Mouse (Mus musculus) frontal cortex, postnatal 14 days (tissue): ENCODE measurements at regions not wholly inside any gene's neighbourhood (a gene's known extent, or its start where the extent isn't known, plus 50 kb on each side); places are given as distances from the start of the nearest gene placed in this dataset.
"Not testable (repeated sequence)": the region's sequence is repeated elsewhere in the genome, so short reads cannot be mapped to it uniquely, and the experiment has no call there.

Experiments
- DNase-seq, 2 experiments: peaks; one replicate each; pipeline ENCODE4 v3.0.0; 2022; ENCODE audit warnings: low spot score in 2 of 2

DNA sequence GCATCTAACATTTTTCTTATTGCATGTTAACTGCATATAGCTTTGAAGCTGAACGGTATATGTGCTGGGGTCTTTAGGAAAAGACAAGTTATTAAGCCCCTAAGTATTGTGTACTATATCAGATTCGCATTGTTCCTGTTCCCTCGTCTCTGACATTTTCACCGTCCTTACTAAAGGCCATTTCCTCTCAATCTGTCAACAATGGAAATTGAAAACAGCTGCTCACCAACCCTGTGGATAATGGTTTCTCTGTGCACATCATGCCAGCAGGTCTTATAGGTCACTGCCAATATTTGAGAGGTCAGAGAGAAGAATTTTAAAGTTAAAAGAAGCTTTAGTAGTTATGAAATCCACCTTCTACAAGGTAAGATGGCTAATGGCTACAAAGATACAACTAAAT is 797.4 kb upstream of the Impad1 start:
- DNase-seq: no peak

DNA sequence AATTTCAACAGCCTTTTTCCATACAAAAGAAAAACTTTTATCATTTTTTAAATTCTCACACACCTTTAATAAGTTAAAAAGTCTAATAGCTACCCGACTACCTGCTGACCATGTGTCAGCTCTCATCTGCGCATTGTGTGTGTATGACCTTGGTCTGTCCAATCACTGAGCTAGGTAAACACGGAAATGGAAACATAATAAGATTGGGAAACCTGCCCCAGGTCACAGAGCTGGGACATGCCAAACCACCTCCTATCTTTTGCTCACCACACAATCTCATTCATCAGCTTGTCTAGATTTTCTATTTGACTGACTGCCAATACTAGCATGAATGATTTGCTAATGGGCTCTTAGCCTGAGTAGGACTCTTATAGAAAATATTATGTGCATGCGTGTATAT is 794.3 kb upstream of the Impad1 start:
- no peak for DNase-seq

DNA sequence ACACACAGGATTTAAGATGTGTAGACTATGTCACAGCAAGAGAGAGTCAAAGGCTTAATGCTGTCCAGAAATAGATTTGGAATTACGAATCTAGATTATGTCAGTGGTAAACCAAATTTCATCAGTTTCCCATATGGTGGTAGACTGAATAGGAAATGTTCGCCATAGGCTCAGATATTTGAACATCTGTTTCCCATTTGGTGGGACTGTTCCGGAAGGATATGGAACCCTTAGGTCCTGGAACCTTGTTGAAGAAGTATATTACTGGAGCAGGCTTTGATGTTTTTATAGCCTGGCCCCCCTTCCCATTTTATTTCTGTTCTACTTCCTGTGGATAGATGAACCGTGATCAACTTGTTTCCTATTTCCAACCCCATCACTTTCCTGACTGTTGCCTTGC is 792.0 kb upstream of the Impad1 start:
- DNase-seq: no peak

DNA sequence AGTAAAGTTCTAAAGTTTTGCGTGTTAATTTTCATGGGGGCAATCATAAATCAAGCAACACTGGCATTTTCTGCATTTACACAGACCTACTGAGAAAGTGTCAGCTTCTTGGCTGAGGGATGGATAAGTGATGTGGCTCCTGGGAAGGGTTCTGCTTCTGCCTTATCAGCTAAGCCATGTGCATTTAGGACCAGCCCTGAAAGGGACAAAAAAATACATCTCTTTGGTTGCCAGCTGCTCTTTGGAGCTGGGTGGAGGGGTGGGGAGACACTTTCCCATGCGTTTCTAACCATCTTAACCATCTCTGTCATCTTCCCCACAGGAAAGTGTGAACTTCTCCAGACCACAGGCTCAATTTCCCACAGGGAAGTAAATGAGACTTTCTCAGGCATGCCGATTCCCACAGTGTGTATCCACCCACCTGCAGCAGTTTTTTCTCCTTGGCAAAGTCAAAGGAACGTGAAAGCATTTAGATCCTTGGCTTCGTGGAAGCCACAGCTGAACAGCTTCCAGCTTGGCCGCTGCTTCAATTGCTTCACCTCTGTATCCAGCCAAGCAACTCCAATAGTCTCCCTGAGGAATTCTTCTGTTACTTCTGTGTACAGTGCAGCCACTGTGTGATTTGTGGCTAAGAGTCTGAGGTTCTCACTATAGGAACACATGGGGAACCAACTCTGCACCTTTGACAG is 791.0 kb upstream of the Impad1 start:
- peak in 1 of 2 experiments; percentile 6 for DNase-seq

DNA sequence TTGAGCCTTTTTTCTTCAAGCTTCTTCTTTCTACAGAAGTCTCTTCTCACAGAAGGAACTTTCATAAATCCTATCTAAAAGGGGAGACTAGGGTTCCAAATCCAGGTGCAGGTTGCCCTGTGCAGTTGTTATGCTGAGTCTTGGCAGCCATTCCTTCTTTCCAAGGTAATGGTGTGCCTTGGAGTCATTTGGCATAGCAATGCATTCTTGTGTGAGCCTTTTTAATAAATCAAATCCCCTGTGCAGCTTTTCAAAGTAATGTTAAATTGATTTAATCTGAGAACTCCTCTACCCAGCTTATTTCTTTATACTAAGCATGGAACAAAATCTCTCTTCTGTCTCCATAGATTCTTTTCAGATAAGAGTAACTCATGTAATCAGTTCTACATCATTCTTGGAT is 774.9 kb upstream of the Impad1 start:
- DNase-seq: no peak

DNA sequence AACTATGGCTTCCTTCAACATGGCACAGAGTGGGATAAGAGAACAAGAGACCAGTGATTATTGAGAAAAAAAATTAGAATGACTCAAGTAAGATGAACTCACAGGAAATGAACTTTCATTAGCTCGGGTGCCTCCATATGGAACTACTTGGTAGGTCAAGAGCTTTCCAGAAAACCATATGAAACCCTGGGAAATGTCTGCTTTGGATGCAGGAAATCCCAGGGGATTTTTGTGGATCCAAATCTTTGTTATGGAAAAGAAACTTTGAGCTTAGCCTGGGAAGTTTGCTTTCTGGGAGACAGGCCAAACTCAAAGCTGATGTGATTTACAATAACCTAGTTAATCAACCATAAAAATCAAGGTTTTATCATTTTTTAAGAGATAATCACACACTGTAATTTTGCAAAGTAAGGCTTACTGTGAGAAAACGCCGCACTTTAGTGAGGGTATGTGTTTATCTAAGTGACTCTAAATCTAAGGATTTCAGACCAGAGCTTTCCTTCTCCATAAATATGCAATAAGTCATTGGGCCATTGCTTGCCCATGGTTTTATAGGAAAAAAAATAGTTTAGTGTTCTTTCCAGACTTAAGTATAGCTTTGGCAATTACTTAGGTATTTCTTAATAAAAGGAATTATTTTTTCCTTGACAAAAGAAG is 767.0 kb upstream of the Impad1 start:
- no peak for DNase-seq

DNA sequence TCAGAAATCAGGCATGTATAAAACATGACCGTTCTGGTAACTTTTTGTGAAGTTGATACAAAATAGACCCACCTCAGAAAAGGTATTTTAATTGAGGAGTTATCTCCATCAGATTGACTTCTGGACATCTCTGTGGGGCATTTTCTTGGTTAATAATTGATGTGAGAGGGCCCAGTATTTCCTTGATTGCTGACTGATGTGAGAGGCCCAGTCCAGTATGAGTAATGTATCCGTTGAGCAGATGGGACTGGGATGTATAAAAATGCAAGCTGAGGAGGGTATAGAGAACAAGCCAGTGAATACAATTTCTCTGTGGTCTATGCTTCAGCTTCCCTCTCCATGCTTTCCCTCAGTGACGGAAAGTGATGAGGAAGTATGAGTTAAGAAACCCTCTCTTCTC is 747.0 kb upstream of the Impad1 start:
- DNase-seq: no peak

DNA sequence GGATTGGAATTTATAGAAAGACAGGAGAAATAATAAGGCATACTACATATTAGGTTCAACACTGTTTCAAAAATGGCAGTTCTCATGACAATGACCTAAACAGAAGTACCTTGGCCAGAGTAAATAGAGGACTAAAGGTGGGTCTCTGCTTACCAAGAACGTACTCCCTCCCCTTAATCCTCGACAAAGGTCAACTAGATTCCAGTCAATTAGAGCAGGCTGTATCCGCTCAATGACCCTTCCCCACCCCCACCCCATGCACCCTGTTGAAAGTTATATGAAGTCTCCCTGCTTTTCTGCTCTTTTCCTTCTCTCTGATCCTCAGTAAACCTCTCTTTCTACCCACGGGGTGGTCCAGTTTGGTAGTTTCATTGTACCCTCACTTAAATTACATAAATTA is 737.3 kb upstream of the Impad1 start:
- no peak for DNase-seq

DNA sequence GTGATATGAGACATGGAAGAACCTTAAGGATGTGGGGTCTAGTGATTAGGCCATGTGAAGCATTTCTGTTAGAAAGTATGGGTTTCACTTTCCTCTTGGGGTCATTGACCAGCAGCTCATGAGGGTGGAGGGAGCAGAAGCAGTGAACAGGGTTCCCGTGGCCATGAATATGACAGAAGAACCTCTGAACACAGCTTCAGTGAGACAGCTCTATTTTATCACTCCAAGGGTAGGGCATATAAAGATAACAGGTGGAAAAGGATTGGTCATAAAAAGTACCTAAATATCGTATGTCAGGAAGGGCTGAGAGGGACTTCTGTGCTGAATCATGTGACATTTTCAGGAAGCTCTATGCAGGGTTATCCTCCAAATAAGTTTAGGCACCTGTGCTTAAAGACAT is 725.4 kb upstream of the Impad1 start:
- no peak for DNase-seq

DNA sequence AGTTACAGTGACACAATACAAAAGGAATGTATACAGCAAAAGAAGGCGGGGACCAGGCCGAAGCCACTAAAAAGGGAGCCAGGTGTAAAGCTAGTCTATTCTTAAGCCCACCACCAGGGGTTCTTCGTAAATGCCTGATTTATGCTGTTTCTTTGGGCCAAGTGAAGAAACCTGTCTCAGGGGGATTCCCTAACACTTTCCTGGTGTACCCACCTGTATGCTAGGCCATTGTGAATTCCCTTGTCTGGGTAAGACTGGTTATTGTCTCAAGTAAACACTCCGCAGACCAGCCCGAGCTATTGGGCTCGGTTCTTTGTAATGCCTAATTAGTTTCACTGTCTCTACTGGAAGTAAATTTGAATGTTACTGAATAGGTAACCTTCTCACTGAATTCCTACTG is 722.3 kb upstream of the Impad1 start:
- DNase-seq: not testable (repeated sequence)

DNA sequence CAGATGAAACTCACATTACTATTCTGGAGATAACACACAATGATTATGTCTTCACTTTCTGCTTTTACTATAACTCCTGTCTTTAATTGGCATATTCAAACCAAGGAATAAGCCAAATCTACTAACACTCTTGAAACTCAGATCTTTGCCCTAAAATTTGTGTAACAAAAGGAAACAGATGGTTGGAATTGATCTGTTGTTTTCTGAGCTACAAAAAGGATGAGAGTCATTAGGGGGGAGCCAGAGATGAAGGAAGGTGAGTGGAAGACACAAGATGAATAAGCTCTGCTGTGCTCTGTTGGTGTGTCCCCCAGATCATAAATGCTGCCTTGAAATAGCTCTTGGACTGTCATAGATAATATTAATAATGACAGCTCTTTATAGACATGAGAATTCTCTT is 718.6 kb upstream of the Impad1 start:
- DNase-seq: no peak

DNA sequence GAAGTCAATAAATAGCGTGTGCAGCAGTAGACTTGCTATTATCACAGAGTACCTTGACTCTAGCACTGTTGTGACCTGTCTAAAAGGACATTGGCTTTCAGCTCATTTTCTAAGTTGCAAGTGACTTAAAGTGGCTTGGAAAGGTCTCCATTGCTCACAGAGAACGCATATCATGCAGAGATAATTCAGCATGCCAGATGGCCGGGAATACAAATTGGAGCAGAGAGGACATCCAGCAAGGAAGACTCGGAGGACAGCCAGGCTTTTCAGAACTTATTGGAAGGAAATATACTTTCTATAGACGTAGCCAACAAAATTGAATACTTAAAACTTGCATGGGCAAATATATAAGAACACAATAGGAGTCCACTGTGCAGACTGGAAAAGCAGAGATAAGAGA is 716.2 kb upstream of the Impad1 start:
- DNase-seq: no peak

DNA sequence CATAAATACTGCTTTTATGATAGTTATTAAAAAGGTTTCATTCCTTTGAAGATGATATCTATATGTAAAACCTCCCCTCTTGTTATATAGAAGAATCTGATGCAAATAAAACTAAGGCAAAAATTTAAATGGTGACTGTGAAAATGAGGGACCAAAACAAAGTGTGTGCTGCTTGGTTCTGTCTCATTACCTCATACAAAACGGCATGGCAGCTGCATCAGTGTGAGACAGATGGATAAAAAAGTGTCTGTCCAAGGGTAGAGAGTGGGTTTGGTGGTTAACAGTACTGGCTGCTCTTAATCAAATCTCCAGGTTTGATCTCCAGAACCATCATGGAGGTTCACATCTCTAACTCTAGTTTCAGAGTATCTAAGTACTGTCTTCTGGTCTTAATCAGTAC is 701.9 kb upstream of the Impad1 start:
- DNase-seq: no peak

DNA sequence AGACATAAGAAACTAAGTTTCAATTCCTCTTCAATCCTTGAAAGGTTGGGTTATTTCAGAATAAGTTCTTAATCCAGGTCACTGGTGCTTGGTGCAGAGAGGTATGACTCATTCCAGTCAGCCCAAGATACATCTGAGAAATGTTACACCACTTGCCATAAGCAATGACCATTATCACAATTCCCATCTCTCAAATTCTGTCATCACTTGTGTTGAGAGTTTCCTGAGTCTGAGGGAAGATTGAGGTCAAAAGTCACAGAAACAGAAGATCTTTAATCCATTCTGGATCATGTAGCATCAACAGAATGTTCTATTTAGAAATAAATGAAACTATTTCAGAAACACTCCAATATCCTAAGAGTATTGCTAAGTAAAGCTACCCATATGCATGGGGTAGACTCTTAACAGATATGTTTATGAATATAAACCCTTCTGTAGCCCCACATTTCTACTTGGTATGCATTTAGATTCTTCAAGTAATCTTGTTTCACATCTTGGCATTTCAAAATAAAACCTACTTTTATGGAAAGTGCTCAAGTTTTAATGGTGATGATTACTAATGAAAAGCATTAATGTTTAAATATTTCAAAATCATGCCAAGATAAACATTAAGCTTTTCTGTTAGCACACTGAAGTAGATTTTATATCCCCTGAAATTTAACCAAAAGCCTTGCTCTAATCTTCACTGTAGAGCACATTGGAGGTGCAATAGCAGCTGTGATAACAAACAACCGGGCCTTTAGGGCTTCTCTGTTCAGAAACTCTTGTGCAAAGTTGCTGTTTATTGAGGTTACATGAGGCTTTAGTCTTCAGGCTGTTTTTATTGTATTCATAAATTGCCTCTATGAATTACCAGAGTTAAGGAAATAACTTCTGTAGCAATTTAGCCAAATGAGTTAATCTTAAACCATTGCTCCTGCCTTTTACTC is 701.2 kb upstream of the Impad1 start:
- no peak for DNase-seq

DNA sequence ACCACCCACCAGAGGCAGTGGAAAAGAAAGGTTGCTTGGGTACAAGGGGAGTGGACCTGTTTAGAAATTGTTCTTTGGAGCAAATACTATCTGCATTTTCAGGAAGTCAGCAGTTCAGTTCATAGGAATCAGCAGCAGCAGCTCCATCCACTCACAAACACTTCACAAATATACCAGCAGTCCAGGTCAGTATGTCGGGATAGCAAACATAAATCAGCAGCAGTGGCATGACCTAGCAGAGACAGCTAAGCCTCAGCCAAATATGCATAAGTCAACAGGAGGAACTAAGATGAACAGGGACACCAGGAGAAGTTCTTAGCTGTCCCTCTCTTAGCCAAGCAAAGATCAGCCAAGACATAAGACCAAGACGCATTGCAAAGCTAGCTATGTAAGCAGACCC is 693.6 kb upstream of the Impad1 start:
- no peak for DNase-seq

DNA sequence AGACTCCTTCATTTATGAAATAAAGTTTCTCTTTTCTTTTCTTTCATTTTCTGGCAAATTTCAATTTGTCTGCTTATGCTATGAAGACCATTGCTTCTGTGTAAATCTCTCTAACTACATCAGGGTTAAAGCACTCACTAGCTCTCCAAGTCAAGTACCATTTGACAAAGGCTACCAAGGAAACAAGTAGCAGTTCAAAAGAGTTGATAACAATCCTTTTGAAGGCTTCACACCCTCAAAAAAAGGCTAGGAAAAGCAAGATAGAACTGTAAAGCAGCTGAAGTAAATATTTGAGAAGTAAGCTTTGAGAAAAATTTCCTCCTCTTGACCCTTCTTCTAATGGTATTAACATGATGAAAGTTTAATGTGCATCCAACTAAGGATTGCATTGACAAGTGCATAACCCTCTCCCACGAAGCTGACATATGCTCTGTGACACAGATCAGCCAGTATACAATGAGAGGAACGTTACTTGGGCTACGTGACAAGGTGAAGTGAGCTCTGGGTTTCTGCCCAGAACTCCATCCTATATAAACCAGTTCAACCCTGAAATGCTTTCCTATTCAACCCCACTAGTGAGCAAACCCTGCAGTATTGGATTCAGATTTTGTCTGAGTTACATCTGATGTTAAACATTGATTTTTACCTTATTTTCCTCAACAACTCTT is 678.9 kb upstream of the Impad1 start:
- DNase-seq: no peak

DNA sequence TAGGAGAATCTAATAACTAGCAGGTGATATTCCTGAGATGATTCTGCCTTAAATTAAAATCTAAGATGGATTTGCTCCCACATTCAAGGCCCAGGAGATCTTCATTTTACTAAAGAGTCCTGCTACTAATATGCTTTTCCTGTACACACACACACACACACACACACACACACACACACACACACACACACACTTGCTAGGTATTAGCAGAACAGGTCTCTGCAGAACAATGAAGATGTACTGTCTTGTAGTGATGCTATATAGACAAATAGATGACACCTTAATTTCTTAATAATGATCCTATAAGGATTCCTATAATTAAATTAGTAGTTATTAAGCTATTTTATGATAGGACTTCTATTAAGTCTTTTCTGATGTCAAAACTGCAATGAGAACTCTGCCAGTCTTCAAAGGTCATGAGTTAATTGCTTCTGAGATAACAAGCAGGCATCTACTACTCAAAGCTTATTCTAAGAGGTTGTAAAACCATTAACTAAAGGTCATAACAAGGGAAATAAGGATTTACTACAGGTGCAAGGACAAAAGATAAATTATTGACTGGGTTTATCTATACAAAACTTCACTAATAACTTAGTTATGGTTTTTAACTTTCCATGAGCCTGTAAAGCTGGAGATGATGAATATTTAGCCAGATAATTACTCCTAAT is 666.0 kb upstream of the Impad1 start:
- DNase-seq: no peak

DNA sequence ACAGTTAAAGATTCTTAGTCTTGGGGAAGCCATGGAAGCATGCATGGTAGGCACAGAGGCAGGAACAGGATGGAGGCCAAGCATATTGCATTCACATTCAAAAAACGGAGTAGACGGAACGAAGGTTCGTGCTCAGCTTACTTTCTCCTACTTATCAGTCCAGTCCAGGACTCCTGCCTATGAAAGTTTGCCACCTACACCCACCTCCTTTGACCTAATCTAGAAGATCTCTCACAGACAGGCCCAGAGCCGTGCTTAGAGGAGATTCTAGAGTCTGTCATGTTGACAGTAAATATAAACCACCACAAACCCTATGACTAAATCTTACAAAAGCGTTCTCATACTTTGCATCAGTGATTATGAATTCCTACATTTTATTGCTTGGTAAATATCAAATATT is 657.3 kb upstream of the Impad1 start:
- DNase-seq: no peak

DNA sequence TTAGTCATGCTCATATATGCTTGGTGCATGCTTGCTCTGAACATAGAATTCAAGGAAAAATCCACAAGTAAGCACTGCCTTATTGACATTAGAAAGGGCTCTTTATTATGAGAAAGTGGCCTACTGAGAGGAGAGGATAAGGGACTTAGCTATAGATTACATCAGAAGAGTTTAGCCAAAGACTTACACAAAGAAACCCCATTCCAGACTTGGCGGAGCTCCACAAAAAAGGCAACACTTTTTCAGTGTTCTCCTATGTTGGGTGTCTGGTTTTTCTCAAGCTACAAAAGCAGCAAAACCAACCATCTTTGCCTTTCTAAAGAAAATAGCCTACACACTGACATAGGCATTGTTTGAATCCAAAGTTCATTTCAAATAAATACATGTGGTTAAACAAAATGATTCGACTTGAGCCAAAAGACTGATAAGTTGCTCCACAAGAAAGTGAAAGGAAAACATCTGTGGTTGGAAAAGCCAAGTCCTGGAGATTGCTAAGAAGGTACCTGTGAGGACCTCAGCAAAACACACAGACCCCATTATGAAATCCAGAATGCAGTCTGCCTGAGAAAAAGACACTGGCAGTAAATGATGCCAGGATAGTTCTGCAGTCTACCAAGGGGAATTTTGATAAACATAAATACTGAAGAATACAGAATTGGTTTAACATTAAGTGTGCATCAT is 648.3 kb upstream of the Impad1 start:
- DNase-seq: no peak

DNA sequence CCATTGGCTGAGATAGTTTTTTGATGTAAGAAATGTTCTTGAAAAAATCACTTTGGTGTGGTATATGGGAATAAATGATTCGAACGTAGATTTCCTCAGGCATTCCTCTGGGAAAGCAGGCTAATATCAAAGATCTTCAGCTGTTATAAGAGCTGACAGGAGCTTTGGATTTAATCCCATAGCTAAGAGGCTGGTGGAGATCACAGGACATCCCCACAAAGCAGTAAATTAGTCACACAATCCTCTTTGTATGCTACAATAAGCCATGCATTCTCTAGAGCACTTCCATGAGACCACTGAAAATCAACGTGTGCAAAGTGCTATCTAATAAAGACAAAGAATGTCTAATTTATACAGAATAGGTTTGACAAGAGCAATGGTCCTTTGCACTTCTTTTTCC is 643.9 kb upstream of the Impad1 start:
- no peak for DNase-seq
